Mouse (Mus musculus): ENCODE data around the gene Zfp39. TPM values are rescaled to one million over a fixed set of nuclear protein-coding genes. Genes with fewer than 3 reads are reported as not detected.

The Zfp39 gene
- polyA plus RNA-seq, 1 experiment from 2014 or later = 8.2 TPM

Other genes starting within 250 kb of the Zfp39 start
- not detected in 2 replicates for gene Olfr322, start 245.4 kb downstream of the Zfp39 start, polyA plus RNA-seq (2014; fragmentation: Nextera tagmentation; extraction: Ambion mirVana)
- not detected in 2 replicates for gene Olfr320, start 223.1 kb downstream of the Zfp39 start, polyA plus RNA-seq (2014; fragmentation: Nextera tagmentation; extraction: Ambion mirVana)
- gene Olfr319, start 205.1 kb downstream of the Zfp39 start, polyA plus RNA-seq (2014; fragmentation: Nextera tagmentation; extraction: Ambion mirVana) = not detected in 2 replicates
- not detected in 2 replicates for gene Olfr318, start 180.2 kb downstream of the Zfp39 start, polyA plus RNA-seq (2014; fragmentation: Nextera tagmentation; extraction: Ambion mirVana)
- not detected in 2 replicates for gene Olfr317, start 165.0 kb downstream of the Zfp39 start, polyA plus RNA-seq (2014; fragmentation: Nextera tagmentation; extraction: Ambion mirVana)
- not detected in 2 replicates for gene Olfr316, start 151.5 kb downstream of the Zfp39 start, polyA plus RNA-seq (2014; fragmentation: Nextera tagmentation; extraction: Ambion mirVana)
- not detected in 2 replicates for gene Olfr315, start 131.0 kb downstream of the Zfp39 start, polyA plus RNA-seq (2014; fragmentation: Nextera tagmentation; extraction: Ambion mirVana)
- not detected in 2 replicates for gene Olfr314, start 121.3 kb downstream of the Zfp39 start, polyA plus RNA-seq (2014; fragmentation: Nextera tagmentation; extraction: Ambion mirVana)
- gene Fam183b, start 102.3 kb downstream of the Zfp39 start, polyA plus RNA-seq (2014; fragmentation: Nextera tagmentation; extraction: Ambion mirVana) = 5.0 and 8.7 TPM in 2 replicates
- not detected in 2 replicates for gene Olfr313, start 89.2 kb downstream of the Zfp39 start, polyA plus RNA-seq (2014; fragmentation: Nextera tagmentation; extraction: Ambion mirVana)
- not detected in 2 replicates for gene Olfr312, start 75.0 kb downstream of the Zfp39 start, polyA plus RNA-seq (2014; fragmentation: Nextera tagmentation; extraction: Ambion mirVana)
- not detected in 2 replicates for gene Olfr311, start 65.0 kb downstream of the Zfp39 start, polyA plus RNA-seq (2014; fragmentation: Nextera tagmentation; extraction: Ambion mirVana)
- 11.4 and 12.4 TPM in 2 replicates for gene Gm12258, start 57.1 kb downstream of the Zfp39 start, polyA plus RNA-seq (2014; fragmentation: Nextera tagmentation; extraction: Ambion mirVana)
- gene 2810021J22Rik, start 37.0 kb downstream of the Zfp39 start, polyA plus RNA-seq (2014; fragmentation: Nextera tagmentation; extraction: Ambion mirVana) = 7.1 and 9.4 TPM in 2 replicates
- gene Btnl10, start 13.7 kb upstream of the Zfp39 start, polyA plus RNA-seq (2014; fragmentation: Nextera tagmentation; extraction: Ambion mirVana) = 0.07 TPM in 1 of 2 replicates, not detected in the other
- 211 and 222 TPM in 2 replicates for gene Rnf187, start 34.7 kb upstream of the Zfp39 start, polyA plus RNA-seq (2014; fragmentation: Nextera tagmentation; extraction: Ambion mirVana)
- gene Hist3h2ba, start 44.7 kb upstream of the Zfp39 start, polyA plus RNA-seq (2014; fragmentation: Nextera tagmentation; extraction: Ambion mirVana) = 31.2 and 32.5 TPM in 2 replicates
- gene Hist3h2a, start 50.5 kb upstream of the Zfp39 start, polyA plus RNA-seq (2014; fragmentation: Nextera tagmentation; extraction: Ambion mirVana) = 32.4 and 33.9 TPM in 2 replicates
- 0.20 and 0.62 TPM in 2 replicates for gene Trim17, start 50.5 kb upstream of the Zfp39 start, polyA plus RNA-seq (2014; fragmentation: Nextera tagmentation; extraction: Ambion mirVana)
- gene Trim11, start 73.9 kb upstream of the Zfp39 start, polyA plus RNA-seq (2014; fragmentation: Nextera tagmentation; extraction: Ambion mirVana) = 18.1 and 20.3 TPM in 2 replicates
- gene Obscn, start 232.2 kb upstream of the Zfp39 start, polyA plus RNA-seq (2014; fragmentation: Nextera tagmentation; extraction: Ambion mirVana) = 0.69 and 0.75 TPM in 2 replicates